ENCODE assay signal across 16 mouse cellular contexts in the genomic region with DNA sequence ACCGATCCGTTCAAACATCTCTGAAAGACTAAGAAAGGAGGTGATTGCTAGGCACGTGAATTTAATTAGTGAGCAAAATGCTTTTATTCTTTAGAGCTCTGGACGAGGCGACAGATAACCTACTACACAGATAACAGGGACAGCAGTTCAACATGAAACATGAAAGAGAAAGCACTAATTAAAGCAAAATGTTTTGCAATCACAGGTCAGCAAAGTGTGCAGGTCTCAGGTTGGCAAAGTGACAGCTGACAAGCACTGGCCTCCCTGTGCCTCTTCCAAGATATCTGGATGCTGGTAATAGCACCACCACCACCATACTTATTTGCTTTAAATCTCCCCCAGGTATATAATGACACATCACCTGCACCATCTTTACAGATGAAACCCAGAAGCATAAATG.
"Had no signal": no experiment of that assay in that cellular context is flagged by ENCODE, and none has a peak within 500 bp of the region (broad histone marks: within the 10 kb centered on the region; RNA-seq: fewer than 3 reads in every experiment).

No protein-coding gene starts in this region.

- H3K36me3 ChIP-seq: neural tube, embryonic 13.5 days; neural tube, embryonic 15.5 days had no signal

- H3K4me2 ChIP-seq: neural tube, embryonic 13.5 days; neural tube, embryonic 15.5 days; stomach, embryonic 15.5 days had no signal

- H3K4me1 ChIP-seq: neural tube, embryonic 13.5 days; neural tube, embryonic 15.5 days; stomach, embryonic 15.5 days had no signal

- H3K4me3 ChIP-seq: neural tube, embryonic 13.5 days; neural tube, embryonic 15.5 days; stomach, embryonic 15.5 days had no signal

- H3K9ac ChIP-seq: neural tube, embryonic 13.5 days; neural tube, embryonic 15.5 days; stomach, embryonic 15.5 days had no signal

- DNase-seq: retina, postnatal 1 day; right cerebral cortex, adult 18-20 months; right cerebral cortex, postnatal 14 days; right cerebral cortex, postnatal 25 days; right cerebral cortex, postnatal 4 days; spleen, adult 18-20 months; thymus, adult 18-20 months; thymus, adult 2 months; thymus, postnatal 14 days; thymus, postnatal 25 days; thymus, postnatal 36 days; thymus, postnatal 4 days had no signal

- H3K9me3 ChIP-seq: neural tube, embryonic 13.5 days; neural tube, embryonic 15.5 days; stomach, embryonic 15.5 days had no signal

- H3K27me3 ChIP-seq: neural tube, embryonic 13.5 days; neural tube, embryonic 15.5 days; stomach, embryonic 15.5 days had no signal

- H3K27ac ChIP-seq: neural tube, embryonic 13.5 days; neural tube, embryonic 15.5 days; stomach, embryonic 15.5 days; stomach, postnatal 0 days had no signal
